Mouse (Mus musculus): ENCODE results near the gene Vash2.

- TF ChIP-seq CTCF (IDR thresholded peaks at IDR 0.05; ENCODE audit: low read depth, low read length), result no peak
- no peak for TF ChIP-seq POLR2A (IDR thresholded peaks at IDR 0.05; ENCODE audit: extremely low read depth, insufficient read depth, low read length)
Observed at GRCm38 (mm10) chr1:190951014-190951413, 28.1 kb downstream of the Vash2 start.
